Mouse (Mus musculus): ENCODE data around the gene Josd2. TPM values are rescaled to one million over a fixed set of nuclear protein-coding genes. Genes with fewer than 3 reads are reported as not detected.
A peak's percentile ranks its signal among the peaks of the same experiment; 100 is the strongest.

Gene Josd2
- polyA plus RNA-seq, 1 experiment from 2014 or later = 61.8 TPM

GRCm38 (mm10) chr7:44435796-44436195 is 32.0 kb upstream of the Josd2 start:
- WGBS = 67% methylated on average over 5 of the region's 5 CpGs
- no peak for ATAC-seq
- peaks cover 28% of the 10 kb centered on the region for H3K4me1 ChIP-seq (replicated peaks; ENCODE audit: control insufficient read depth, insufficient read depth, low read length)

DNA sequence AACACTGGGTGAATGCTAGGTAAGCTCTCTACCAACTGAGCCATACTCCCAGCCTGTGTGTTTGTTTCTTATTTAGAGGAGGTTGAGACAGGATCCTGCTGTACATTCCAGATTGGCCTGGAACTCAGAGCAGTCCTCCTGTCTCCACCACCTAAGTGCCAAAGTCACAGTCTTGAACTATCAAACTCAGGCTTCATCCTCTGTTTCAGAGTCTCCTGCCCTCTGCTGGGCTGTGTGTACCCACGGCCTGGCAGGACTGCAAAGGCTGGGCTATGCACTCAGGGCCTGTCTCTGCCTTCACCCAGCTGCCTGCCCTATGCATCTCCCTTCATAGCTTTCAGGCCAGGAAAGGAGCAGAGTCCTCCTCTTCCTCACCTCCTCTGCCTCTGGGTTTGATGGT is 31.5 kb upstream of the Josd2 start:
- no peak overlapping the region for H3K9ac ChIP-seq (replicated peaks; ENCODE audit: low read depth, low read length)
- H3K4me3 ChIP-seq (replicated peaks; ENCODE audit: low read length) = no peak overlapping the region
- H3K9me3 ChIP-seq (ENCODE audit: control insufficient read depth, low read length) = no peaks in the 10 kb centered on the region
- H3K27me3 ChIP-seq (replicated peaks; ENCODE audit: control insufficient read depth, insufficient read depth, low read length) = no peaks in the 10 kb centered on the region
- no peak overlapping the region for H3K4me2 ChIP-seq (ENCODE audit: low read length)
- ATAC-seq = no peak
- H3K27ac ChIP-seq (ENCODE audit: low read length) = no peak overlapping the region
- WGBS = 44% methylated on average over 1 of the region's 1 CpGs
- H3K4me1 ChIP-seq (replicated peaks; ENCODE audit: control insufficient read depth, insufficient read depth, low read length) = peaks cover 26% of the 10 kb centered on the region
- H3K36me3 ChIP-seq (ENCODE audit: control insufficient read depth, insufficient read depth) = no peaks in the 10 kb centered on the region

More at GRCm38 (mm10) chr7:44435796-44436195, 32.0 kb upstream of the Josd2 start:
- Histone ChIP-seq H3K9ac (replicated peaks; ENCODE audit: low read depth, low read length) (no peak overlapping the region), H3K36me3 (ENCODE audit: control insufficient read depth, insufficient read depth) (no peaks in the 10 kb centered on the region), H3K9me3 (ENCODE audit: control insufficient read depth, low read length) (no peaks in the 10 kb centered on the region), H3K4me2 (ENCODE audit: low read length) (no peak overlapping the region), H3K4me3 (replicated peaks; ENCODE audit: low read length) (no peak overlapping the region), H3K27ac (ENCODE audit: low read length) (no peak overlapping the region), H3K27me3 (replicated peaks; ENCODE audit: control insufficient read depth, insufficient read depth, low read length) (no peaks in the 10 kb centered on the region)

DNA sequence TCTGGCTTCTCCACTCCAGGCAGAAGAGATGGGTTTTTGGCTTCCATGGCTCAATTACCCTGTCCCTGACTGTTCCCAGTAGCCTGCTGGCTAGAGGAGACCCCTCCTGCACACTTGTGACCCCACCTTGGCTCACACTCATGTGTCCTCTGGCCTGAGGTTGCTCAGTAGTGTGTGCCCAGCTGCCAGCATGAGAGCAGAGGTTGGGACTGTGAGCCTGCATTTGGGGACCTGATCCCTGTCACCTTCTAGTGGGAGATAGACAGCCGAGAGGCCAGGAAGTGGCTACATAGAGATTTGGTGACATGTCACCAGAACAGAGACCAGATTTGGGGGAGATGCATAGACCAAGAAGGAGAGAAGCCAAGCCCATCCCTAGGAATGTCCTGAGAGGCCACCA is 30.6 kb upstream of the Josd2 start:
- Histone ChIP-seq H3K9ac (replicated peaks; ENCODE audit: low read depth, low read length) (no peak overlapping the region), H3K9me3 (ENCODE audit: control insufficient read depth, low read length) (no peaks in the 10 kb centered on the region), H3K4me2 (ENCODE audit: low read length) (no peak overlapping the region), H3K4me1 (replicated peaks; ENCODE audit: control insufficient read depth, insufficient read depth, low read length) (peaks cover 22% of the 10 kb centered on the region), H3K27ac (ENCODE audit: low read length) (no peak overlapping the region), H3K27me3 (replicated peaks; ENCODE audit: control insufficient read depth, insufficient read depth, low read length) (no peaks in the 10 kb centered on the region), H3K36me3 (ENCODE audit: control insufficient read depth, insufficient read depth) (no peaks in the 10 kb centered on the region), H3K4me3 (replicated peaks; ENCODE audit: low read length) (no peak overlapping the region)
- no peak for ATAC-seq
- WGBS = 87% methylated on average over 1 of the region's 1 CpGs

DNA sequence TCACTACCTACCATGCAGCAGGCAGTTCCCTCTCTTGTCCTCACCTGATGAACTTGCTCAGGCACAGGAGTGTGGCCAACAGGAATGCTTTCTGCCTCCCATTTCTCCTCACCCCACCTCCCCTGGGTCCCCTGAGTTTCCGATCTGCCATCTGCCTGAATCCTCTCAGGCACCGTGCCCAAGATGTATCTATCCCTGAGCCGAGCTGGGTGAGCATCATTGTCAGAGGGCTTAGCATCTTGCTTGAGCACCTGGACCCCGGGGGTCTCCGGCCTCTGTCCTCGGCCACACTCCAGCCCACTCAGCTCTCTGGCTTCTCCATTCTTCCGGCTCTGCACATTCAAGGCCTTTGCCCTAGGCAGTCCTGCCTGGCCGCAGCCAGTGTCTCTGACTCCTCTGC is 29.8 kb upstream of the Josd2 start:
- H3K27ac ChIP-seq (ENCODE audit: low read length) = no peak overlapping the region
- no peaks in the 10 kb centered on the region for H3K9me3 ChIP-seq (ENCODE audit: control insufficient read depth, low read length)
- H3K36me3 ChIP-seq (ENCODE audit: control insufficient read depth, insufficient read depth) = no peaks in the 10 kb centered on the region
- no peak overlapping the region for H3K4me2 ChIP-seq (ENCODE audit: low read length)
- peaks cover 17% of the 10 kb centered on the region for H3K4me1 ChIP-seq (replicated peaks; ENCODE audit: control insufficient read depth, insufficient read depth, low read length)
- H3K4me3 ChIP-seq (replicated peaks; ENCODE audit: low read length) = no peak overlapping the region
- 0 out of 2 replicates have a peak overlapping the region, but pooled peaks have one; percentile 17 for H3K9ac ChIP-seq (replicated peaks; ENCODE audit: low read depth, low read length)
- WGBS = 62% methylated on average over 8 of the region's 8 CpGs
- ATAC-seq = no peak
- no peaks in the 10 kb centered on the region for H3K27me3 ChIP-seq (replicated peaks; ENCODE audit: control insufficient read depth, insufficient read depth, low read length)

GRCm38 (mm10) chr7:44439696-44440095 is 28.1 kb upstream of the Josd2 start:
- peaks cover 22% of the 10 kb centered on the region for H3K4me1 ChIP-seq (replicated peaks; ENCODE audit: control insufficient read depth, insufficient read depth, low read length)
- no peak overlapping the region for H3K4me2 ChIP-seq (ENCODE audit: low read length)
- no peak for ATAC-seq
- no peaks in the 10 kb centered on the region for H3K27me3 ChIP-seq (replicated peaks; ENCODE audit: control insufficient read depth, insufficient read depth, low read length)
- H3K9me3 ChIP-seq (ENCODE audit: control insufficient read depth, low read length) = no peaks in the 10 kb centered on the region
- 67% methylated on average over 2 of the region's 2 CpGs for WGBS
- H3K4me3 ChIP-seq (replicated peaks; ENCODE audit: low read length) = no peak overlapping the region
- no peaks in the 10 kb centered on the region for H3K36me3 ChIP-seq (ENCODE audit: control insufficient read depth, insufficient read depth)
- no peak overlapping the region for H3K9ac ChIP-seq (replicated peaks; ENCODE audit: low read depth, low read length)
- H3K27ac ChIP-seq (ENCODE audit: low read length) = no peak overlapping the region

GRCm38 (mm10) chr7:44440479-44440878 is 27.3 kb upstream of the Josd2 start:
- no peaks in the 10 kb centered on the region for H3K27me3 ChIP-seq (replicated peaks; ENCODE audit: control insufficient read depth, insufficient read depth, low read length)
- no peaks in the 10 kb centered on the region for H3K9me3 ChIP-seq (ENCODE audit: control insufficient read depth, low read length)
- no peak for ATAC-seq
- H3K4me1 ChIP-seq (replicated peaks; ENCODE audit: control insufficient read depth, insufficient read depth, low read length) = peaks cover 30% of the 10 kb centered on the region
- no peak overlapping the region for H3K9ac ChIP-seq (replicated peaks; ENCODE audit: low read depth, low read length)
- 70% methylated on average over 1 of the region's 1 CpGs for WGBS
- no peak overlapping the region for H3K27ac ChIP-seq (ENCODE audit: low read length)
- 0 out of 2 replicates have a peak, but pooled peaks cover 3% of the 10 kb centered on the region for H3K36me3 ChIP-seq (ENCODE audit: control insufficient read depth, insufficient read depth)
- no peak overlapping the region for H3K4me3 ChIP-seq (replicated peaks; ENCODE audit: low read length)
- no peak overlapping the region for H3K4me2 ChIP-seq (ENCODE audit: low read length)

DNA sequence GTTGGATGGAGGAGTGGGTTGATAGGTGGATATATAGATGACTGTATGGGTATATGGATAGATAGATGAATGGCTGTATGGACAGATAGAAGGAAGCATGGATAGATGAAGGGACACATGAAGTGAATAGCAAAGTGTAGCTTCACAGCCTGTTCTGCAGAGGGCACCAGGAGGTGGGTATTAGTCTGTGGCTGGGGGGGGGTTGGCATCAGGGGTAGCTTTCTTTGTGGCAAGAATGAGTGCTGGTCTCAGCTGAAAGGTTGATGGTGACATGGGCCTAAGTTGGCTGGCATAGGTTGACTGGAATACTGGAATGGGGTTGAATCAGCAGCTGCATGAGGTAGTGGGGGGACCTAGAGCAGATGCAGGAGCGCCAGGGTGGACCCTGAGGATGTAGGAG is 26.6 kb upstream of the Josd2 start:
- Histone ChIP-seq H3K4me1 (replicated peaks; ENCODE audit: control insufficient read depth, insufficient read depth, low read length) (peaks cover 37% of the 10 kb centered on the region), H3K9ac (replicated peaks; ENCODE audit: low read depth, low read length) (peak overlapping the region; percentile 99)

GRCm38 (mm10) chr7:44441648-44442109 is 26.1 kb upstream of the Josd2 start:
- peak overlapping the region; percentile 98 for H3K4me2 ChIP-seq (ENCODE audit: low read length)
- WGBS = 0% methylated on average over 9 of the region's 14 CpGs
- peaks cover 42% of the 10 kb centered on the region for H3K4me1 ChIP-seq (replicated peaks; ENCODE audit: control insufficient read depth, insufficient read depth, low read length)
- peaks cover 5% of the 10 kb centered on the region; the same call in 1 of the 2 replicates for H3K36me3 ChIP-seq (ENCODE audit: control insufficient read depth, insufficient read depth)
- peak; percentile 76 for ATAC-seq
- no peaks in the 10 kb centered on the region for H3K9me3 ChIP-seq (ENCODE audit: control insufficient read depth, low read length)
- H3K27ac ChIP-seq (ENCODE audit: low read length) = peak overlapping the region; percentile 99
- peak overlapping the region; percentile 99 for H3K9ac ChIP-seq (replicated peaks; ENCODE audit: low read depth, low read length)
- no peaks in the 10 kb centered on the region for H3K27me3 ChIP-seq (replicated peaks; ENCODE audit: control insufficient read depth, insufficient read depth, low read length)
- peak overlapping the region; percentile 80 for H3K4me3 ChIP-seq (replicated peaks; ENCODE audit: low read length)

More for the DNA sequence above, 26.6 kb upstream of the Josd2 start:
- H3K27ac ChIP-seq (ENCODE audit: low read length) = peak overlapping the region; percentile 99
- ATAC-seq = no peak
- WGBS = 18% methylated on average over 1 of the region's 1 CpGs
- peaks cover 4% of the 10 kb centered on the region; the same call in 1 of the 2 replicates for H3K36me3 ChIP-seq (ENCODE audit: control insufficient read depth, insufficient read depth)
- H3K27me3 ChIP-seq (replicated peaks; ENCODE audit: control insufficient read depth, insufficient read depth, low read length) = no peaks in the 10 kb centered on the region
- no peaks in the 10 kb centered on the region for H3K9me3 ChIP-seq (ENCODE audit: control insufficient read depth, low read length)
- H3K4me2 ChIP-seq (ENCODE audit: low read length) = peak overlapping the region; percentile 98
- H3K4me3 ChIP-seq (replicated peaks; ENCODE audit: low read length) = peak overlapping the region; percentile 80

- H3K4me3 ChIP-seq (replicated peaks; ENCODE audit: low read length) = peak overlapping the region; percentile 80
- WGBS = 0% methylated on average over 14 of the region's 14 CpGs
- H3K36me3 ChIP-seq (ENCODE audit: control insufficient read depth, insufficient read depth) = peaks cover 5% of the 10 kb centered on the region; the same call in 1 of the 2 replicates
- no peaks in the 10 kb centered on the region for H3K9me3 ChIP-seq (ENCODE audit: control insufficient read depth, low read length)
- peak overlapping the region; percentile 99 for H3K9ac ChIP-seq (replicated peaks; ENCODE audit: low read depth, low read length)
- peak overlapping the region; percentile 98 for H3K4me2 ChIP-seq (ENCODE audit: low read length)
- ATAC-seq = peak; percentile 41
- peaks cover 48% of the 10 kb centered on the region for H3K4me1 ChIP-seq (replicated peaks; ENCODE audit: control insufficient read depth, insufficient read depth, low read length)
- H3K27me3 ChIP-seq (replicated peaks; ENCODE audit: control insufficient read depth, insufficient read depth, low read length) = no peaks in the 10 kb centered on the region
- H3K27ac ChIP-seq (ENCODE audit: low read length) = peak overlapping the region; percentile 99
These were observed 25.4 kb upstream of the Josd2 start for GRCm38 (mm10) chr7:44442407-44442821.
